Mouse (Mus musculus): Measurements from ENCODE around the gene 6030408B16Rik.

The 6030408B16Rik gene

GRCm38 (mm10) chr15:101267053-101268032, 25.7 kb upstream of the 6030408B16Rik start:
- DNase-seq: peak; percentile 42 to 73

DNA sequence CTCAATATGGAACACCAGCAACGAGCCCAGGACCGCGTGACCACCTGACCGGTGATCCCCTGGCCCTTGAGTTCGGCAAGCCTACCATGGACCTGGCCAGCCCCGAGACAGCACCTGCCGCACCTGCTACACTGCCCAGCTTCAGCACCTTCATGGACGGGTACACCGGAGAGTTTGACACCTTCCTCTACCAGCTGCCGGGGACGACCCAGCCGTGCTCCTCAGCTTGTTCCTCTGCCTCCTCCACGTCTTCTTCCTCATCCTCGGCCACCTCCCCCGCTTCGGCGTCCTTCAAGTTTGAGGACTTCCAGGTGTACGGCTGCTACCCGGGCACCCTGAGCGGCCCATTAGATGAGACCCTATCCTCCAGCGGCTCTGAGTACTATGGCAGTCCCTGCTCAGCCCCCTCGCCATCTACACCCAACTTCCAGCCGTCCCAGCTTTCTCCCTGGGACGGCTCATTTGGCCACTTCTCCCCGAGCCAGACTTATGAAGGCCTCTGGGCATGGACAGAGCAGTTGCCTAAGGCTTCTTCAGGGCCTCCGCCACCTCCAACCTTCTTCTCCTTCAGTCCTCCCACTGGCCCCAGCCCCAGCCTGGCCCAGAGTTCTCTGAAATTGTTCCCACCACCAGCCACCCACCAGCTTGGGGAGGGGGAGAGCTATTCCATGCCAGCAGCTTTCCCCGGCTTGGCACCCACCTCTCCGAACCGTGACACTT, 22.8 kb upstream of the 6030408B16Rik start:
- DNase-seq: no peak

DNA sequence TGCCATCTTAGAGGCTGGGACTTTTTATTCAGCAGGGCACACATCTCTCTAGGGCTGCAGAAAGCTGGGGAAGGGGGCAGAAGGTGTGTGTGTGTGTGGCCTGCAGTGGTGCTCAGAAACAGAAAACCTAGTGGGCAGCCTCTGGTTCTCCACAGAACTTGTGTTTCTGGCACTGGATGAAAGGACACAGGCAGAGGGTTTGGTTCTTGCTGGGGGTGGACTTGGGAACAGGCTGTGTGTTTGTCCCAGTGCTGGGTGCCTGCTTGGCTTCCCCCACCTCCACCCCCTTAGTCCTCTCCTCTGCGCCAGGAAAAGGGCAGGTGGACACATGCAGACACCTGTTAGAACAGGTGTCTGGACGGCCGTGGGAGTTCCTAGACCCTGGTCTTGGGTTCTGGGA, 21.9 kb upstream of the 6030408B16Rik start:
- no peak for DNase-seq

DNA sequence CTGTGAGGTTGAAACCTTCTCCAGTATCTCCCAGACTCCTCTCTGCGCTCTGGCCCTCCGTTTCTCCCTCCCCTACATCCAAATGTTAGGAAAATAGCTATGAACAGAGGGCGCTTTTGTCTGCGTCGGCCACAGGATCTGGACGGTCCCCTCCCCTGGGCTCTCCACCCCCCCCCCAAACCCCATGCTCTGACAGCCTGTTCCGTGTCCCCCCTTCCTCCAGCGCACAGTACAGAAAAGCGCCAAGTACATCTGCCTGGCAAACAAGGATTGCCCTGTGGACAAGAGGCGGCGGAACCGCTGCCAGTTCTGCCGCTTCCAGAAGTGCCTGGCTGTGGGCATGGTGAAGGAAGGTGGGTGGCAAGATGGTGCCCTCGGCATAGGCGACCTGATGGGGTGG, 21.5 kb upstream of the 6030408B16Rik start:
- no peak for DNase-seq

DNA sequence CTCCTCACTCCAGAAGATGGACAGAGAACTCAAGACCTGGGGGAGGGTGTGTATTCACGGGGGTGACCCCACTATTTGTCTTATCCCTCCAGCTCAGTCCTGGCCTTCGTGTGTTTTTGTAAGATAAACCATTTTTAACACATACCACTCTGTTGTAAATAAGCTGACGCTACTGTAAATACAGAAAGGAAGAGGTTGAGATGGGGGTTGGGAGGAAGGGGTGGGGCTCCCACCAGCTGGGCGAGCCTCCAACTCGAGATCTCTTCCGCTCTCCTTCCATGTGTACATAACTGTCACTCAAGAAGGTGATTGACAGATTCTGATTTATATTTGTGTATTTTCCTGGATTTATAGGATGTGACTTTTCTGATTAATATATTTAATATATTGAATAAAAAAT, 18.6 kb upstream of the 6030408B16Rik start:
- DNase-seq: no peak

GRCm38 (mm10) chr15:101277351-101277899, 15.6 kb upstream of the 6030408B16Rik start:
- no peak for DNase-seq

DNA sequence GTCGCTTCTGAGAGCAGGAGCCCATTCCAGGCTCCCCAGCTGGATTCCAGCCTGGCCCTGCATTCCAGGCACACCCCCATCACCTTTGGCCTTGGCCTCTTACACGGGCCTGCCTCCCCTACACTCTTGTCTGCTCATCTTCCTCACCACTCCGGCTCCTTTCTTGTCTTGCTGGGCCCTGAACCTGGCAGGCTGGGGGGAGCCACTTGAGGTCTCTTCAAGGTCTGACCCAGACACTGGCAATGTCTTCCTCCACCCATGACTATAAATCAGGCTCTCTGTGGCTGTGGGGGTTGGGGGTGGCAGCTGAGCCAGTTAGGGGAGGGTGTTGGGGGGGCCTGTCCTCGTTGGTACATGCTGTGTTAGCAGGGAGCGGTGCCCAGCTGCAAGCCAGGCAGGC, 14.4 kb upstream of the 6030408B16Rik start:
- DNase-seq: no peak

DNA sequence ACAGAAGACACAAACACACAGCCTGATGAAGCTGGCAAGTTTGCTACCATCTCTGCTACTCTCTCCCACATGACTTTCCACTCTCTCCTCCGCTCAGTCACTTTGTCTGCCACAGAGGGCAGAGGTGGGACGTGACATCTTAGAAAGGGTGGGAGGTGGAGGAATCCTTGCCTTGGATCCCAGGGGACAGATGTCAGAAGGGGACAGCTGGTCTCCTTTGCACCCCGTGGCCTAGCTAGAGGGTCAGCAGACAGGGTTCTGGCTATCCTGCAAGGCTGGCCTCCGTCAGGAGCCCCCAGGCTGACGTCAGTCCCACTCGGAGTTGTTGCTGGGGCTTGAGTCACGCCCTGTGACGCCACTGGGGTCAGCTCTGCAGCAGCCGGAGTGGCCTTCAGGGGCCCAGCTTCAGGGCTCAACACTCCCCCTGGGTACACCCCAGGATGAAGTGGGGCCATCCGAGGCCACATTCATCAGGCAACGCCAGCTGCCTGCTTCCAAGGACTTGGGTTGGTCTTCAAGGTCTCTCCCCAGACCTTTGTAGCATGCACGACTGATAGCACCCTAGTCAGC, 13.5 kb upstream of the 6030408B16Rik start:
- no peak for DNase-seq

- no peak for DNase-seq
Observed at GRCm38 (mm10) chr15:101282471-101282870, 10.5 kb upstream of the 6030408B16Rik start.

GRCm38 (mm10) chr15:101283183-101283910, 9.7 kb upstream of the 6030408B16Rik start:
- peak; percentile 72 to 73 for DNase-seq

- peak; percentile 89 to 94 for DNase-seq
Observed at GRCm38 (mm10) chr15:101283911-101284750, 8.9 kb upstream of the 6030408B16Rik start, which contains the start of gene Atg101. Gene Atg101, plus strand, starts transcription at chr15:101284272.

GRCm38 (mm10) chr15:101286129-101286770, 6.8 kb upstream of the 6030408B16Rik start:
- DNase-seq: peak; percentile 37 to 63

DNA sequence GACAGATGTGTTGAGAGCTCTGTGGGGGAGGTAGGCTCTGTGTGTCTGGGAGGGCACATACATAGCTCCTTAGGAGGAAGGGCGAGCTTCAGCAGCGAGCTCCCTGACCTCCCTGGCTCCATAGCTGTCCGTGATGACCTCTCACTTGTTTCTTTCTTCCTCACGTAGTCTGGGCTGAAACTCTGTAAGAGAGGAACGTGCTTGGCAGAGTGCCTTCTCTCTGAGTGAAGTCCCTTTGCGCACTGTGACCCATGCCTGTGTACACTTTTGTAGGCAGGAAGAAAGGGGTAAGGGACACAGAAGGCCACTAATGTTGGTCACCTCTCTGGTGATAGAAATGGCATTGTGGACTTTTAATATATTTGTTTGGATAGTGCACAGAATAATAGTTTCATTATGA, 5.7 kb upstream of the 6030408B16Rik start:
- DNase-seq: peak in 1 of 2 experiments; percentile 36

DNA sequence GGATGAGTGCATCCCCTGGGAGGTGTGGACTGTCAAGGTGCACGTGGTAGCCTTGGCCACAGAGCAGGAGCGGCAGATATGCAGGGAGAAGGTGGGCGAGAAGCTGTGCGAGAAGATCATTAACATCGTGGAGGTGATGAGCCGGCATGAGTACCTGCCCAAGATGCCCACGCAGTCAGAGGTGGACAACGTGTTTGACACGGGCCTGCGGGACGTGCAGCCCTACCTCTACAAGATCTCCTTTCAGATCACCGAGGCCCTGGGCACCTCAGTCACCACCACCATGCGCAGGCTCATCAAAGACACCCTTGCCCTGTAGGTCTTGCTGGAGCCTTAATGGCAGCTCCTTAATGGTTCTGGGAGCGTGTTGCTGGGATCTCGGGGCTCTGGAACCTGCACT, 2.7 kb upstream of the 6030408B16Rik start:
- no peak for DNase-seq

- DNase-seq: no peak
Observed at GRCm38 (mm10) chr15:101292012-101292411, 1.0 kb upstream of the 6030408B16Rik start.

DNA sequence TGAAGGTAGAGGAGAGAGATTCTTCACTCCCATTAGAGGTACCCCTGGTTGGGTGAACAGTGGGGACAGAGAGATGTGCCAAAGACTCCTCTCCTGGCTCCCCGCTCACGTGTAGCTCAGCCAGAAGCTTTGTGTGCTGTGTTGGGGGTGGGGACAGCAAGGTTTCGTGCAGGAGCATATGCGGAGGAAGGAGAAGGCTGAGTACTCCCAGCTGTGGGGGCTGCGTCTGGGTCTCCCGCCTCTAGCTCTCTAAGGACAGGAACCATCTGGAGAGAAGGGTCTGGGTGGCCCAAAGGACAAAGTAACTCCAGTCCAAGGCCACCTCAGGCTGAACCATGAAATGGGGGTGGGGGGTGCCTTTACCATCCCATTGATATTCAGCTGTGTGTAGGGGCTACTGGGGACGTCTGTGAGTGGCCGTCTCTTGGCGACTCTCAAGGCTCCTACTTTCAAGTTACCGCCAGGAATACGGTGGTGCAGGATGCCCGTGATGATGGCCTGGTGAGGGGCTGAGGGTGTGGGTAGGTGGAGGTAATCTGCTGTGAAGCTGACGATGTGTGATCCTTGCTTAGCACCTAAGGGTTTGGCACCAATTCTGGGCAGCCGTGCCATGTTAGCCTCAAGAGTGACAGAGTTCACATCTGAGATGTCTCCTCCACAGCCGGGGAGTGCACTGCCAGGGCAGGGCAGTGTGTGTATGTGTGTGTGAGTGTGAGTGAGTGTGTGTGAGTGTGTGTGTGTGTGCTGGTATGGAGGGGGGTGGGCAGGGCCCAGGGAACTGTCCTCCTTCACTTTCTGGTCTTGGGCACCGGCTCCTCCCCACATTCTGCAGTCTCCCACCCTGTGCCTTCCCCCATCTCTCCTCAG, 1.2 kb downstream of the 6030408B16Rik start:
- no peak for DNase-seq

GRCm38 (mm10) chr15:101295106-101295505, 2.1 kb downstream of the 6030408B16Rik start:
- no peak for DNase-seq

- no peak for DNase-seq
Observed at GRCm38 (mm10) chr15:101295616-101296015, 2.6 kb downstream of the 6030408B16Rik start.

DNA sequence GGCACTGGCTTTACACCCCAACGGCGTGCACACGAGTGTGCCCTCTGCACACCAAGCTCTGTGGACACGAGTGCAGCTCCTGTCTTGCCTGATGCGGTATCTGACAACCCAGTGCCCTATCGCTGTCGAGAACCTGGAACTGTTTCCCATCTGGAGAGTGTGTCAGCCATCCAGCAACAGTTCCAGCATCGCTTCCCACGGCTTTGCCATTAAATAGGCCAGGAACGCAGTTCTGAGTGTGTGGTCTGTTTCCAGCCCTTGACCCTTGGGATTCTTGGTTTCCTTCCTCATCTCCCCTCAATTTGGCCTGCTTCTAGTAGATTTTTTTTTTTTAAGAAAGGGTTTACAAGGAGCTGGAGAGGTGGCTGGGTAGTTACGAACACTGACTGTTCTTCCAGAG, 3.1 kb downstream of the 6030408B16Rik start:
- no peak for DNase-seq

DNA sequence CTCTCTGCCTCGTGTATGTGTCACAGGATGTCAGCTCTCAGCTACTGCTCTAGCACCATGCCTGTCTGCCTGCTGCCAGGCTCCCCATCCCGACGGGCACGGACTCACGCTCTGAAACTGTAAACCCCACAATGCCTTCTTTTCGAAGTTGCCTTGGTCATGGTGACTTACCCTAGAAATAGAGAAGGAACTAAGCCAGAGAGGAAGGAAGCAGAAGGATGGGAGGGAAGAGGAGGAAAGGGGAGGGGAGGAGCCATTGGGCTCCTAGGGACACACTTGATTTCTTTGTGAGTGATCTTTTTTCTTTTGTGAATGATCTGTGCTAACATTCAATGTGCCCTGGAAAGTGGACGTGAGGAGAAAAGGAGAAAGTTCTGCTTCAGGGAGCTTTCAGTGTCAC, 5.0 kb downstream of the 6030408B16Rik start:
- DNase-seq: no peak
